Mouse (Mus musculus) layer of hippocampus, adult 6 months (tissue): ENCODE data around the gene Clec12b. TPM values are rescaled to one million over a fixed set of nuclear protein-coding genes. Genes with fewer than 3 reads are reported as not detected.

Source experiments
- long read RNA-seq, 2 experiments: library from polyadenylated mRNA; unstranded; transcript quantifications; one replicate each; pipeline ENCODE4 v2.0.0; 2019 to 2020
- polyA plus RNA-seq: library from polyadenylated mRNA; unstranded; fragments of <200 nt; fragmentation: Nextera tagmentation; gene quantifications from 2 replicates; pipeline ENCODE4 v1.2.3, GENCODE M21; 2021

The Clec12b gene
- polyA plus RNA-seq = 0.10 TPM in 1 of 2 replicates, not detected in the other
- long read RNA-seq, experiment 1 = 0 reads
- long read RNA-seq, experiment 2 = 0 reads

GRCm38 (mm10) chr6:129385774-129386173, at the start of gene Clec12b:
Gene Clec12b, minus strand, starts transcription at chr6:129385874.

GRCm38 (mm10) chr6:129408562-129408961, 22.9 kb upstream of the Clec12b start, which contains the start of gene Clec9a:
Gene Clec9a, plus strand, starts transcription at chr6:129408862.

GRCm38 (mm10) chr6:129396997-129397396, 11.3 kb upstream of the Clec12b start, which contains the start of gene Clec1b:
Gene Clec1b, plus strand, starts transcription at chr6:129397297.

GRCm38 (mm10) chr6:129342391-129342790, 43.3 kb downstream of the Clec12b start, which contains the start of gene Clec12a:
Gene Clec12a, plus strand, starts transcription at chr6:129342691.

GRCm38 (mm10) chr6:129331610-129332009, 54.1 kb downstream of the Clec12b start, which contains the start of gene 4922502D21Rik:
Gene 4922502D21Rik, minus strand, starts transcription at chr6:129331796.

Other genes starting within 250 kb of the Clec12b start
- 0.43 and 0.64 TPM in 2 replicates for gene Clec2d, start 205.3 kb downstream of the Clec12b start, polyA plus RNA-seq
- not detected in 2 replicates for gene Cd69, start 110.4 kb downstream of the Clec12b start, polyA plus RNA-seq
- gene 4922502D21Rik, start 54.1 kb downstream of the Clec12b start, polyA plus RNA-seq = not detected in 2 replicates
- 0.05 and 0.20 TPM in 2 replicates for gene Clec12a, start 43.2 kb downstream of the Clec12b start, polyA plus RNA-seq
- 0.26 and 0.39 TPM in 2 replicates for gene Clec1b, start 11.4 kb upstream of the Clec12b start, polyA plus RNA-seq
- gene Clec9a, start 23.0 kb upstream of the Clec12b start, polyA plus RNA-seq = 0.06 TPM in 1 of 2 replicates, not detected in the other
- 1.2 and 1.5 TPM in 2 replicates for gene Clec1a, start 66.1 kb upstream of the Clec12b start, polyA plus RNA-seq
- gene Olr1, start 121.3 kb upstream of the Clec12b start, polyA plus RNA-seq = 0.06 TPM in 1 of 2 replicates, not detected in the other
- not detected in 2 replicates for gene Tmem52b, start 126.7 kb upstream of the Clec12b start, polyA plus RNA-seq
- gene Gabarapl1, start 147.3 kb upstream of the Clec12b start, polyA plus RNA-seq = 426 and 542 TPM in 2 replicates
- gene Klre1, start 192.0 kb upstream of the Clec12b start, polyA plus RNA-seq = not detected in 2 replicates
- 0.23 TPM in 1 of 2 replicates, not detected in the other for gene Klrd1, start 205.9 kb upstream of the Clec12b start, polyA plus RNA-seq
- gene Klrk1, start 238.0 kb upstream of the Clec12b start, polyA plus RNA-seq = not detected in 2 replicates